Mouse (Mus musculus) E14TG2a.4 (cell line): Measurements from ENCODE around the gene Senp6.
"Not testable (repeated sequence)": the region's sequence is repeated elsewhere in the genome, so short reads cannot be mapped to it uniquely, and the experiment has no call there.

Experiments used
- H3K27me3 ChIP-seq: 2 replicates; pipeline ENCODE4 v1.6.1; 2014; ENCODE audit warnings: low read length, control low read depth; ENCODE audit not compliant: insufficient read depth
- H3K36me3 ChIP-seq: 2 replicates; pipeline ENCODE4 v1.6.1; 2014; ENCODE audit warnings: low read length, control low read depth; ENCODE audit not compliant: insufficient read depth
- H3K4me1 ChIP-seq: replicated peaks from 2 replicates; pipeline ENCODE4 v1.6.1; 2014; ENCODE audit warnings: low read depth, low read length, control low read depth
- H3K4me3 ChIP-seq: replicated peaks from 2 replicates; pipeline ENCODE4 v1.5.1; 2014; ENCODE audit warnings: mild to moderate bottlenecking, low read length
- H3K9me3 ChIP-seq: 2 replicates; pipeline ENCODE4 v1.6.1; 2014; ENCODE audit warnings: low read length, control low read depth
- CTCF ChIP-seq: conservative IDR thresholded peaks from 2 replicates; pipeline ENCODE4 v1.5.1; 2014; ENCODE audit warnings: low read length
- NANOG ChIP-seq: IDR thresholded peaks from 2 replicates; pipeline ENCODE4 v1.6.1; 2014; ENCODE audit warnings: borderline replicate concordance, low read length, mixed read lengths
- POU5F1 ChIP-seq: IDR thresholded peaks from 2 replicates; pipeline ENCODE4 v1.6.1; 2014; ENCODE audit warnings: low read length, borderline replicate concordance

Gene Senp6

GRCm38 (mm10) chr9:80066367-80067220 lies at the start of gene Senp6:
TSS of gene Senp6 (plus strand) at chr9:80066903.
- H3K36me3 ChIP-seq: no peaks in the 10 kb centered on the region
- TF ChIP-seq POU5F1: no peak
- no peak for TF ChIP-seq CTCF
- TF ChIP-seq NANOG: no peak
- peak within 1 kb of the TSS; percentile 88 for H3K4me3 ChIP-seq
- H3K27me3 ChIP-seq: no peaks in the 10 kb centered on the region
- peaks cover 36% of the 10 kb centered on the region for H3K9me3 ChIP-seq
- H3K4me1 ChIP-seq: peaks cover 24% of the 10 kb centered on the region

DNA sequence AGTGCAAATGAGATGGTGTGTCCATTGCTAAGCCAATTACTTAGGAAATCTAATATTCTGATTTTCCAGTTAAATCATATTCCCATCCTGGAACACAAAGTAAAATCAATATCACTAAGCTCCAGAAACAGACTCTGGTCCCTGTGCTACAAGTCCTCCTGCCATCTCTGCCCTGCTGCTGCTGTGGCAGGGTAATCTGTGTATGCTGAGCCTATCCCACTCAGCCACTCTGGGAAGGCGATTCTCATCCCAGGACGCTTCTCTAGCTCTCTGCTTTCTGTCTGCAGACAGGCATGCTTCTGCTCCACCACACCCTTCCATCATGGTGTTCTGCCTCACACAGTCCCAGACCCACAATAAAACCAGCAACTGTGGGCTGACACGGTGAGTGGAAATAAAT lies 46.3 kb upstream of the Senp6 start:
- TF ChIP-seq CTCF (no peak), NANOG (no peak), POU5F1 (no peak)
- Histone ChIP-seq H3K36me3 (no peaks in the 10 kb centered on the region), H3K9me3 (no peaks in the 10 kb centered on the region), H3K4me1 (peaks cover 4% of the 10 kb centered on the region), H3K27me3 (no peaks in the 10 kb centered on the region), H3K4me3 (no peak overlapping the region)

DNA sequence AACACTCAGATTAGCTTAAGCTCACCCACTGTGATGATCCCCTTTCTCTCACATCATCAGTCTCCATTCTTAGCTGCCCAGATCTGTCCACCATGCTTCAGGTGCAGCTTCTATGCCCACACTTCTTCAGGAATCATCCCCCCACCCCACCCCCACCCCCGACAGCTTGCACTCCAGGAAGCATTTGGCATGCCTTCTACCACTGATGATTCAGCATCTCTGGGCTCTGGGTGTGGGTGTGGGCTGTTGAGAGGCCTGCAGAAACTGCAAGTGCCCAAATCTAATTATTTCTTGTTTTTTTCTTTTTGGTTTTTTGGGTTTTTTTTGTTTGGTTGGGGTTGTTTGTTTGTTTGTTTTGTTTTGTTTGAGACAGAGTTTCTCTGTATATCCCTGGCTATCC lies 45.1 kb upstream of the Senp6 start:
- TF ChIP-seq CTCF (no peak), NANOG (no peak), POU5F1 (no peak)
- H3K4me1 ChIP-seq: peaks cover 4% of the 10 kb centered on the region
- H3K36me3 ChIP-seq: no peaks in the 10 kb centered on the region
- H3K27me3 ChIP-seq: no peaks in the 10 kb centered on the region
- no peaks in the 10 kb centered on the region for H3K9me3 ChIP-seq
- H3K4me3 ChIP-seq: no peak overlapping the region

- Histone ChIP-seq H3K4me3 (no peak overlapping the region), H3K9me3 (no peaks in the 10 kb centered on the region), H3K36me3 (no peaks in the 10 kb centered on the region), H3K27me3 (no peaks in the 10 kb centered on the region), H3K4me1 (peaks cover 4% of the 10 kb centered on the region)
- TF ChIP-seq CTCF (no peak), POU5F1 (no peak), NANOG (no peak)
Observed at GRCm38 (mm10) chr9:80022821-80023220, 43.9 kb upstream of the Senp6 start.

- not testable (repeated sequence) for H3K4me3 ChIP-seq, H3K36me3 ChIP-seq, H3K27me3 ChIP-seq, H3K4me1 ChIP-seq
- H3K9me3 ChIP-seq: peaks cover 19% of the 10 kb centered on the region
Observed at GRCm38 (mm10) chr9:80025347-80025746, 41.4 kb upstream of the Senp6 start.

GRCm38 (mm10) chr9:80026017-80026416 lies 40.7 kb upstream of the Senp6 start:
- H3K4me1 ChIP-seq: peaks cover 4% of the 10 kb centered on the region
- TF ChIP-seq CTCF: peak; percentile 69
- no peak for TF ChIP-seq POU5F1
- H3K4me3 ChIP-seq: no peak overlapping the region
- H3K9me3 ChIP-seq: peaks cover 25% of the 10 kb centered on the region
- H3K27me3 ChIP-seq: no peaks in the 10 kb centered on the region
- no peaks in the 10 kb centered on the region for H3K36me3 ChIP-seq

DNA sequence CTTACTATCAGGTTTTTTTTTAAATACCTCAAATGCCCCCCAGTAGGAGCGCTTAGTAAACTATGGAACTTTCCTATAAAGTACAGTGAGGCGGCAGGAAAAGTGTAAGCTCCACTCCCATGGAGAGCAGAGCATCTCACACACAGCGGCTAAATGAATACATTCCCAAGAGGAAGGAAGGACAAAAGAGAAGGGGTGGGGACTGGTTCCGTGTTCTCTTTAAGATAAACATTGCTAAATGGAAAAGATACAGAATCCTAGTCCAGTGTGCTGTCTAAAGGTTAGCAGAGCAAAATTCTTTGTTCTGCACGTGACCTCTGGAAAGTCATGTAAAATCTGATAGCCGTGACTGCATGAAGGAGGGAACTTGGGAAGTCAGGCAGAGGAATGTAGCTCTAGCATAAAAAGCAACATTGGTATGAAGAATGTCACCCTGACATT lies 40.1 kb upstream of the Senp6 start:
- no peak overlapping the region for H3K4me3 ChIP-seq
- TF ChIP-seq CTCF (no peak), NANOG (no peak), POU5F1 (no peak)
- H3K36me3 ChIP-seq: no peaks in the 10 kb centered on the region
- H3K4me1 ChIP-seq: peaks cover 4% of the 10 kb centered on the region
- peaks cover 30% of the 10 kb centered on the region for H3K9me3 ChIP-seq
- no peaks in the 10 kb centered on the region for H3K27me3 ChIP-seq

DNA sequence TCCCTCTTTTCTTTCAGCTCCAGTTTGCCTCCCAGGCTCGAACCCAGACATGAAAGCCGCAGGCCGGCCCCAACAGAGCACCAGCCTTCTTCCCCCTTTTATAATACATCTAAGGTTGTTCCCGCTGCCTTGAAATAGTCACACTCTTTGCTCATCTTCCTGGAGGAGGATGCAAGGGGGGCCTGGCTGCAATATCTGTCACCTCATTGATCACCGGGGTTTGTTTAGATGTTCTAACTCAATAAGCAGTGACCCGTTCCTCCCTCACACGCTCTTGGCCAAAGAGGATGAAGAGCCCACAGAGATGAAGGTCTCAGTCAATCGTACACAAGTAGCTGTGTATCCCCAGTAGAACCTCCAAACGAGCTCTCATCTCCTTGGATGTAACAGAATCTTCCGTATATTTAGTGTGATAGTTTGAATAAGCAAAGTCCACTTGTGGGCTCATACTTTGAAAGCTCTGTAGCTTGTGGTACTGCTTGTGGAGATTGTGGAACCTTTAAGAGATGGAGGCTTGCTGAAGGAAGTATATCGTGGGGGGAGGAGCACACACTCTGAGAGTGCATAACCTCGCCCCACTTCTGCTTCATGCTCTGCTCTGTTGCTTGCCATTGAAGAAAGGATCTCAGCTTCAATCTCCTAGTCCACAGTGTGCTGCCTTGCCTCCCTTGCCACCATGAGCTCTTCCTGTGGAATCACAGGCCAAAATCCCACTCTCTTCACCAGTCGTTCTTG lies 29.3 kb upstream of the Senp6 start:
- Histone ChIP-seq H3K27me3 (no peaks in the 10 kb centered on the region), H3K36me3 (no peaks in the 10 kb centered on the region), H3K4me3 (no peak overlapping the region), H3K4me1 (no peaks in the 10 kb centered on the region), H3K9me3 (peaks cover 42% of the 10 kb centered on the region)
- no peak for TF ChIP-seq POU5F1
- TF ChIP-seq CTCF: no peak
- no peak for TF ChIP-seq NANOG

- peaks cover 46% of the 10 kb centered on the region for H3K9me3 ChIP-seq
- TF ChIP-seq NANOG: no peak
- TF ChIP-seq POU5F1: no peak
- no peak overlapping the region for H3K4me3 ChIP-seq
Observed at GRCm38 (mm10) chr9:80037997-80038383, 28.7 kb upstream of the Senp6 start.

More at GRCm38 (mm10) chr9:80037997-80038383, 28.7 kb upstream of the Senp6 start:
- H3K27me3 ChIP-seq: no peaks in the 10 kb centered on the region
- H3K36me3 ChIP-seq: no peaks in the 10 kb centered on the region
- no peaks in the 10 kb centered on the region for H3K4me1 ChIP-seq
